In genomic region chr16:32609401-32609779, GRCm38 (mm10) we compare ENCODE assay signal across 7 mouse cellular contexts. TPM values are rescaled to one million over a fixed set of nuclear protein-coding genes. Genes with fewer than 3 reads are reported as not detected.
DNase-seq lines count a peak whose midpoint lies in the region; ATAC-seq and TF ChIP-seq lines count a peak whose summit lies in the region.

No protein-coding gene starts in this region.

- no peaks in the 10 kb centered on the region for H3K27me3 ChIP-seq in spleen, adult 2 months (ENCODE audit: control insufficient read depth, insufficient read depth, low read length)
- H3K27me3 ChIP-seq in embryonic facial prominence, embryonic 15.5 days: no peaks in the 10 kb centered on the region
- H3K27me3 ChIP-seq in limb, embryonic 10.5 days (ENCODE audit: low read depth, poor library complexity, severe bottlenecking): no peaks in the 10 kb centered on the region

- under 1% methylated on average over 14 of the region's 14 CpGs for WGBS in spleen, adult 2 months
- WGBS in embryonic facial prominence, embryonic 15.5 days: under 1% methylated on average over 14 of the region's 14 CpGs
- under 1% methylated on average over 14 of the region's 14 CpGs for WGBS in limb, embryonic 10.5 days
- 1% methylated on average over 14 of the region's 14 CpGs for WGBS in olfactory bulb, adult 2 months

- no peak for ATAC-seq in embryonic facial prominence, embryonic 15.5 days (ENCODE audit: insufficient number of reproducible peaks, low FRiP score, low TSS enrichment, low read depth)

- peak overlapping the region; percentile 87 for H3K4me2 ChIP-seq in embryonic facial prominence, embryonic 15.5 days (replicated peaks)

- no peak for DNase-seq in spleen, adult 2 months (ENCODE audit: low read depth in 1 of 2, low spot score in 2 of 2)
- no peak for DNase-seq in spleen, postnatal 4 days (ENCODE audit: low spot score in 2 of 2)
- no peak for DNase-seq in limb, embryonic 10.5 days (ENCODE audit: low spot score)
- no peak for DNase-seq in urinary bladder, postnatal 10 days (ENCODE audit: low spot score)
- no peak for DNase-seq in layer of hippocampus, postnatal 25 days (ENCODE audit: extremely low spot score in 1 of 2, low spot score in 1 of 2)

- peak overlapping the region; percentile 90 for H3K4me3 ChIP-seq in spleen, adult 2 months (ENCODE audit: extremely low read depth, insufficient read depth, insufficient read length)
- H3K4me3 ChIP-seq in embryonic facial prominence, embryonic 15.5 days (replicated peaks): peak overlapping the region; percentile 68
- H3K4me3 ChIP-seq in limb, embryonic 10.5 days: peak overlapping the region; percentile 92
- H3K4me3 ChIP-seq in olfactory bulb, adult 2 months (ENCODE audit: insufficient read depth, low read depth, low read length): peak overlapping the region; percentile 91

- H3K4me1 ChIP-seq in spleen, adult 2 months (ENCODE audit: control insufficient read depth, insufficient read depth, insufficient read length): peaks cover 6% of the 10 kb centered on the region
- H3K4me1 ChIP-seq in embryonic facial prominence, embryonic 15.5 days: peaks cover 9% of the 10 kb centered on the region; the same call in 1 of the 2 replicates
- peaks cover 20% of the 10 kb centered on the region for H3K4me1 ChIP-seq in limb, embryonic 10.5 days
- H3K4me1 ChIP-seq in olfactory bulb, adult 2 months (ENCODE audit: control insufficient read depth, insufficient read depth, low read length): peaks cover 3% of the 10 kb centered on the region; the same call in 1 of the 2 replicates

- TF ChIP-seq POLR2A in spleen, adult 2 months (IDR thresholded peaks at IDR 0.05; ENCODE audit: low read depth, low read length): no peak
- no peak for TF ChIP-seq POLR2A in olfactory bulb, adult 2 months (IDR thresholded peaks at IDR 0.05; ENCODE audit: insufficient read depth, low read depth, low read length)

- no peaks in the 10 kb centered on the region for H3K36me3 ChIP-seq in spleen, adult 2 months (ENCODE audit: control insufficient read depth, insufficient read depth, low read length)
- no peaks in the 10 kb centered on the region for H3K36me3 ChIP-seq in embryonic facial prominence, embryonic 15.5 days
- peaks cover 11% of the 10 kb centered on the region for H3K36me3 ChIP-seq in limb, embryonic 10.5 days

- H3K27ac ChIP-seq in spleen, adult 2 months (ENCODE audit: insufficient read depth, low read length): peak overlapping the region; percentile 87
- H3K27ac ChIP-seq in embryonic facial prominence, embryonic 15.5 days (replicated peaks): peak overlapping the region; percentile 89
- peak overlapping the region; percentile 94 for H3K27ac ChIP-seq in limb, embryonic 10.5 days
- peak overlapping the region; percentile 80 for H3K27ac ChIP-seq in olfactory bulb, adult 2 months (ENCODE audit: insufficient read depth, low read depth, low read length)

- peak overlapping the region; percentile 69 for H3K9ac ChIP-seq in embryonic facial prominence, embryonic 15.5 days

- H3K9me3 ChIP-seq in embryonic facial prominence, embryonic 15.5 days (replicated peaks): no peaks in the 10 kb centered on the region
- no peaks in the 10 kb centered on the region for H3K9me3 ChIP-seq in limb, embryonic 10.5 days (replicated peaks)

- no peak for TF ChIP-seq CTCF in spleen, adult 2 months (IDR thresholded peaks at IDR 0.05; ENCODE audit: extremely low read depth, insufficient read depth, insufficient read length, insufficient replicate concordance)
- no peak for TF ChIP-seq CTCF in olfactory bulb, adult 2 months (IDR thresholded peaks at IDR 0.05; ENCODE audit: insufficient read depth, low read depth, low read length)

RNA-seq across cellular contexts. Expression of gene Tfrc, which starts 0.7 kb away (rescaled TPM):
- polyA plus RNA-seq in spleen, adult 2 months (2012; rRNA removed): 9.4 and 11.9 TPM in 2 replicates
- polyA plus RNA-seq in embryonic facial prominence, embryonic 15.5 days (2015; fragmentation: Nextera tagmentation; extraction: Ambion mirVana): 19.8 and 24.0 TPM in 2 replicates
- 55.9 and 56.9 TPM in 2 replicates for polyA plus RNA-seq in limb, embryonic 10.5 days (2016; fragmentation: Nextera tagmentation; extraction: Ambion mirVana)
- polyA plus RNA-seq in olfactory bulb, adult 2 months (2012; ENCODE audit: insufficient read depth, insufficient read length, low replicate concordance, missing spikeins): not detected in 2 replicates
- 10 to 100 TPM; 59.3 to 67.3 TPM for total RNA-seq in layer of hippocampus, postnatal 25 days (2021)

RNA-seq across cellular contexts. Expression of gene Tnk2, which starts 34.3 kb away (rescaled TPM):
- 109 and 137 TPM in 2 replicates for polyA plus RNA-seq in spleen, adult 2 months (2012; rRNA removed)
- 16.3 and 19.3 TPM in 2 replicates for polyA plus RNA-seq in embryonic facial prominence, embryonic 15.5 days (2015; fragmentation: Nextera tagmentation; extraction: Ambion mirVana)
- polyA plus RNA-seq in limb, embryonic 10.5 days (2016; fragmentation: Nextera tagmentation; extraction: Ambion mirVana): 11.2 and 12.0 TPM in 2 replicates
- not detected in 2 replicates for polyA plus RNA-seq in olfactory bulb, adult 2 months (2012; ENCODE audit: insufficient read depth, insufficient read length, low replicate concordance, missing spikeins)
- total RNA-seq in layer of hippocampus, postnatal 25 days (2021): 100 to 1,000 TPM; 163 to 165 TPM
